Mouse (Mus musculus) embryonic facial prominence, embryonic 14.5 days (tissue): ENCODE measurements around the gene Csad. TPM values are rescaled to one million over a fixed set of nuclear protein-coding genes. Genes with fewer than 3 reads are reported as not detected.

Experiments used
- ATAC-seq: fragments of 200-750 bp; cut with Nextera tagmentation; 2 replicates; pipeline ENCODE4 v1.8.0; 2017; ENCODE audit warnings: low read depth, moderate number of reproducible peaks, moderate TSS enrichment
- DNase-seq: peaks from one replicate; pipeline ENCODE4 v3.0.0-alpha.2; 2015; ENCODE audit warnings: low spot score
- H3K27ac ChIP-seq: fragments of 300-500 bp; sonication (generic); replicated peaks from 2 replicates; pipeline ENCODE4 v1.5.1; 2014; ENCODE audit warnings: low read depth, mild to moderate bottlenecking, low read length, moderate library complexity
- H3K27me3 ChIP-seq: fragments of 300-500 bp; sonication (generic); replicated peaks from 2 replicates; pipeline ENCODE4 v1.6.1; 2014; ENCODE audit warnings: low read length; ENCODE audit not compliant: control insufficient read depth, insufficient read depth
- H3K36me3 ChIP-seq: fragments of 300-500 bp; sonication (generic); 2 replicates; pipeline ENCODE4 v1.6.1; 2014; ENCODE audit warnings: low read length, mixed read lengths; ENCODE audit not compliant: control insufficient read depth, insufficient read depth
- H3K4me1 ChIP-seq: fragments of 300-500 bp; sonication (generic); 2 replicates; pipeline ENCODE4 v1.6.1; 2014; ENCODE audit warnings: antibody characterized with exemption, low read length; ENCODE audit not compliant: control insufficient read depth, insufficient read depth
- H3K4me2 ChIP-seq: fragments of 300-500 bp; sonication (generic); 2 replicates; pipeline ENCODE4 v1.6.1; 2014; ENCODE audit warnings: low read depth, mild to moderate bottlenecking, low read length, moderate library complexity, mixed read lengths
- H3K4me3 ChIP-seq: fragments of 300-500 bp; sonication (generic); 2 replicates; pipeline ENCODE4 v1.5.1; 2014; ENCODE audit warnings: low read depth, mild to moderate bottlenecking, low read length
- H3K9ac ChIP-seq: fragments of 300-500 bp; sonication (generic); 2 replicates; pipeline ENCODE4 v1.6.1; 2014; ENCODE audit warnings: low read depth, mild to moderate bottlenecking, low read length, moderate library complexity, mixed read lengths
- H3K9me3 ChIP-seq: fragments of 300-500 bp; sonication (generic); 2 replicates; pipeline ENCODE4 v1.6.1; 2016; ENCODE audit warnings: low read length; ENCODE audit not compliant: control insufficient read depth
- WGBS: fragments of 180-500 bp; shearing (Covaris S2); extraction: QIAGEN DNeasy Blood & Tissue Kit; methylation state at CpG from one replicate; pipeline ENCODE4 v1.1.7; 2014; 5-methylcytosine and 5-hydroxymethylcytosine counted together
- polyA plus RNA-seq: library from polyadenylated mRNA; unstranded; fragments of >200 nt; fragmentation: Nextera tagmentation; extraction: Ambion mirVana; gene quantifications from 2 replicates; pipeline ENCODE4 v1.2.1, GENCODE M21; 2014

Gene Csad
- polyA plus RNA-seq, 1 experiment from 2014 or later, result 63.6 TPM

- Histone ChIP-seq H3K36me3 (no peaks in the 10 kb centered on the region), H3K27ac (no peak overlapping the region), H3K9ac (peak overlapping the region; percentile 69), H3K4me2 (peak overlapping the region; percentile 95), H3K27me3 (peaks cover 11% of the 10 kb centered on the region; the same call in 1 of the 2 replicates), H3K9me3 (no peaks in the 10 kb centered on the region), H3K4me1 (no peaks in the 10 kb centered on the region; the same call in 1 of the 2 replicates), H3K4me3 (peak overlapping the region; percentile 47)
- no peak for ATAC-seq
- WGBS, result 8% methylated on average over 18 of the region's 21 CpGs
- no peak for DNase-seq
These were observed 20.6 kb upstream of the Csad start for GRCm38 (mm10) chr15:102224992-102225617.

- no peak overlapping the region for H3K27ac ChIP-seq
- peak overlapping the region; percentile 95 for H3K4me2 ChIP-seq
- H3K36me3 ChIP-seq, result no peaks in the 10 kb centered on the region
- H3K9ac ChIP-seq, result peak overlapping the region; percentile 69
- peak; percentile 88 for DNase-seq
- no peaks in the 10 kb centered on the region; the same call in 1 of the 2 replicates for H3K4me1 ChIP-seq
- H3K4me3 ChIP-seq, result peak overlapping the region; percentile 47
- peaks cover 11% of the 10 kb centered on the region; the same call in 1 of the 2 replicates for H3K27me3 ChIP-seq
- 4% methylated on average over 30 of the region's 43 CpGs for WGBS
- peak; percentile 91 for ATAC-seq
- no peaks in the 10 kb centered on the region for H3K9me3 ChIP-seq
These were observed 19.9 kb upstream of the Csad start for GRCm38 (mm10) chr15:102224186-102224991.

GRCm38 (mm10) chr15:102222386-102222785 is 17.9 kb upstream of the Csad start:
- ATAC-seq (no peak), DNase-seq (no peak)
- no peaks in the 10 kb centered on the region for H3K9me3 ChIP-seq
- no peaks in the 10 kb centered on the region; the same call in 1 of the 2 replicates for H3K4me1 ChIP-seq
- peaks cover 11% of the 10 kb centered on the region; the same call in 1 of the 2 replicates for H3K27me3 ChIP-seq
- WGBS, result 50% methylated on average over 10 of the region's 10 CpGs
- H3K36me3 ChIP-seq, result no peaks in the 10 kb centered on the region
- no peak overlapping the region for H3K4me2 ChIP-seq
- H3K9ac ChIP-seq, result no peak overlapping the region
- H3K4me3 ChIP-seq, result no peak overlapping the region
- H3K27ac ChIP-seq, result no peak overlapping the region

- Histone ChIP-seq H3K4me3 (no peak overlapping the region), H3K4me2 (no peak overlapping the region), H3K9me3 (no peaks in the 10 kb centered on the region), H3K27ac (no peak overlapping the region), H3K36me3 (peaks cover 47% of the 10 kb centered on the region), H3K4me1 (no peaks in the 10 kb centered on the region; the same call in 1 of the 2 replicates), H3K9ac (no peak overlapping the region), H3K27me3 (no peaks in the 10 kb centered on the region)
- WGBS, result 89% methylated on average over 7 of the region's 7 CpGs
- no peak for ATAC-seq
- no peak for DNase-seq
These were observed 12.8 kb upstream of the Csad start for GRCm38 (mm10) chr15:102217325-102217724.

- Histone ChIP-seq H3K4me2 (no peak overlapping the region), H3K27ac (no peak overlapping the region), H3K9ac (no peak overlapping the region), H3K27me3 (no peaks in the 10 kb centered on the region), H3K9me3 (no peaks in the 10 kb centered on the region), H3K36me3 (peaks cover 54% of the 10 kb centered on the region), H3K4me1 (no peaks in the 10 kb centered on the region), H3K4me3 (no peak overlapping the region)
- 77% methylated on average over 15 of the region's 16 CpGs for WGBS
- ATAC-seq (no peak), DNase-seq (no peak)
These were observed 12.1 kb upstream of the Csad start for GRCm38 (mm10) chr15:102216459-102217228.

GRCm38 (mm10) chr15:102215624-102216023 is 11.1 kb upstream of the Csad start:
- ATAC-seq, result no peak
- Histone ChIP-seq H3K27ac (no peak overlapping the region), H3K4me1 (no peaks in the 10 kb centered on the region), H3K9me3 (no peaks in the 10 kb centered on the region), H3K4me2 (no peak overlapping the region), H3K4me3 (no peak overlapping the region), H3K9ac (no peak overlapping the region), H3K27me3 (no peaks in the 10 kb centered on the region), H3K36me3 (peaks cover 61% of the 10 kb centered on the region)
- DNase-seq, result no peak
- 64% methylated on average over 6 of the region's 6 CpGs for WGBS

GRCm38 (mm10) chr15:102214132-102214531 is 9.6 kb upstream of the Csad start:
- H3K36me3 ChIP-seq, result peaks cover 76% of the 10 kb centered on the region
- H3K4me3 ChIP-seq, result no peak overlapping the region
- H3K4me1 ChIP-seq, result no peaks in the 10 kb centered on the region
- H3K9me3 ChIP-seq, result no peaks in the 10 kb centered on the region
- no peaks in the 10 kb centered on the region for H3K27me3 ChIP-seq
- 64% methylated on average over 2 of the region's 2 CpGs for WGBS
- no peak for DNase-seq
- H3K4me2 ChIP-seq, result no peak overlapping the region
- no peak for ATAC-seq
- H3K9ac ChIP-seq, result no peak overlapping the region
- H3K27ac ChIP-seq, result no peak overlapping the region

GRCm38 (mm10) chr15:102211895-102212294 is 7.4 kb upstream of the Csad start:
- 85% methylated on average over 6 of the region's 6 CpGs for WGBS
- H3K4me1 ChIP-seq, result 0 out of 2 replicates have a peak, but pooled peaks cover 3% of the 10 kb centered on the region
- peaks cover 94% of the 10 kb centered on the region for H3K36me3 ChIP-seq
- H3K9me3 ChIP-seq, result no peaks in the 10 kb centered on the region
- no peaks in the 10 kb centered on the region for H3K27me3 ChIP-seq
- H3K27ac ChIP-seq, result no peak overlapping the region
- ATAC-seq (no peak), DNase-seq (no peak)
- H3K4me3 ChIP-seq, result no peak overlapping the region
- H3K9ac ChIP-seq, result no peak overlapping the region
- no peak overlapping the region for H3K4me2 ChIP-seq
